Mouse (Mus musculus) liver, embryonic 13.5 days (tissue): ENCODE data around the gene Brip1. TPM values are rescaled to one million over a fixed set of nuclear protein-coding genes. Genes with fewer than 3 reads are reported as not detected.
"Not testable (repeated sequence)": the region's sequence is repeated elsewhere in the genome, so short reads cannot be mapped to it uniquely, and the experiment has no call there.

Experiments used
- ATAC-seq: fragments of 200-750 bp; cut with Nextera tagmentation; 2 replicates; pipeline ENCODE4 v1.8.0; 2017; ENCODE audit warnings: low read depth, mild to moderate bottlenecking, moderate number of reproducible peaks, moderate library complexity
- DNase-seq: peaks from one replicate; pipeline ENCODE4 v3.0.0; 2022
- H3K27ac ChIP-seq: fragments of 300-500 bp; sonication (generic); 2 replicates; pipeline ENCODE4 v1.5.1; 2015; ENCODE audit warnings: moderate library complexity, mild to moderate bottlenecking, inconsistent platforms
- H3K27me3 ChIP-seq: fragments of 300-500 bp; sonication (generic); 2 replicates; pipeline ENCODE4 v1.6.1; 2015; ENCODE audit warnings: mild to moderate bottlenecking, inconsistent platforms
- H3K36me3 ChIP-seq: fragments of 300-500 bp; sonication (generic); 2 replicates; pipeline ENCODE4 v1.6.1; 2015; ENCODE audit warnings: mild to moderate bottlenecking, inconsistent platforms
- H3K4me1 ChIP-seq: fragments of 300-500 bp; sonication (generic); replicated peaks from 2 replicates; pipeline ENCODE4 v1.6.1; 2015; ENCODE audit warnings: inconsistent platforms
- H3K4me2 ChIP-seq: fragments of 300-500 bp; sonication (generic); 2 replicates; pipeline ENCODE4 v1.6.1; 2015; ENCODE audit warnings: inconsistent platforms, mild to moderate bottlenecking, moderate library complexity
- H3K4me3 ChIP-seq: fragments of 300-500 bp; sonication (generic); replicated peaks from 2 replicates; pipeline ENCODE4 v1.5.1; 2015; ENCODE audit warnings: mild to moderate bottlenecking, inconsistent platforms
- H3K9ac ChIP-seq: fragments of 300-500 bp; sonication (generic); 2 replicates; pipeline ENCODE4 v1.6.1; 2015; ENCODE audit warnings: mild to moderate bottlenecking, inconsistent platforms
- H3K9me3 ChIP-seq: fragments of 300-500 bp; sonication (generic); replicated peaks from 2 replicates; pipeline ENCODE4 v1.6.1; 2016; ENCODE audit warnings: inconsistent platforms
- WGBS: fragments of 180-500 bp; shearing (Covaris S2); methylation state at CpG from one replicate; pipeline ENCODE4 v1.1.7; 2015; ENCODE audit not compliant: insufficient replicate concordance; 5-methylcytosine and 5-hydroxymethylcytosine counted together
- polyA plus RNA-seq: library from polyadenylated mRNA; unstranded; fragments of >200 nt; fragmentation: Nextera tagmentation; extraction: Ambion mirVana; gene quantifications from 2 replicates; pipeline ENCODE4 v1.2.1, GENCODE M21; 2015

Gene Brip1
- polyA plus RNA-seq, 1 experiment from 2014 or later: 7.4 TPM

DNA sequence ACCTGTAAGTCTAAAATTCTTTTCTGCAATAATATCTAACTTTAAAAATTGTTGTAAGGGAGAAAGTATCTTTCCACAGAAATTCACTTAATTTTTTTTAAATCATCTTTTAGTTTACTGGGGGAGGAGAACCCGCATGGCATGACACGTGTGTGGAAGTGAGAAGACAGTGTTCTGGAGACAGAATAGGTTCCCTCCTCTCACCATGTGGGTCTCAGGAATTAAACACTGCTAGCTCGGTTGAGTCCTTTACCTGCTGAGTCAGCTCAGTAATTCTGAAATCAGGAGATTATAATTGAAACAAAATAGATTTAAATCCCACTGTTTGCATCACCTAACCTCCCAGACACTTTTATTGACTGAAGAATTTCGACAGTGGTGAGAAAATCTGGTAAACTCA, 1.3 kb downstream of the Brip1 start:
- Histone ChIP-seq H3K27me3 (no peaks in the 10 kb centered on the region), H3K9ac (peak overlapping the region; percentile 88; the same call in 1 of the 2 replicates), H3K4me1 (peaks cover 29% of the 10 kb centered on the region), H3K4me3 (peak overlapping the region; percentile 83), H3K9me3 (no peaks in the 10 kb centered on the region), H3K4me2 (peak overlapping the region; percentile 87), H3K27ac (no peak overlapping the region), H3K36me3 (peaks cover 51% of the 10 kb centered on the region)
- WGBS: 50% methylated on average over 4 of the region's 4 CpGs
- ATAC-seq: no peak
- no peak for DNase-seq

GRCm38 (mm10) chr11:86185224-86185623, 15.8 kb downstream of the Brip1 start:
- not testable (repeated sequence) for ATAC-seq

DNA sequence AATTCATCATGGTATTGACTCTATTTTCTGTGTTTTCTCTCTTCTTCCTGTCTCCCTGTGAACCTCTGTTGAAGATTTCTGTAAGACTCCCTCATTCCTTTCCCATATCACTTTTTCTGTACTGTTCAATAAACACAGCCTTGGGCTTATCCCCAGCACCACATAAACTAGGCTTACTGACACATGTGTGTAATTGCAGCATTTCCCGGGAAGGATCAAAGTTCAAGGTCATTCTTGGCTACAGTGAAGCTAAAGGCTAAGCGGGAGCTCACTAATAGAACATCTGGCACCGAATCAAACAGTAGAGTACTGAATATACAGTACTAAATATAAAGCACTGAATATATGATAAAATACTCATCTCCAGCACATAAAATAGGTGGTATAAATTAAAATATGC, 25.2 kb downstream of the Brip1 start:
- WGBS: 78% methylated on average over 3 of the region's 3 CpGs

More at GRCm38 (mm10) chr11:86185224-86185623, 15.8 kb downstream of the Brip1 start:
- H3K4me2 ChIP-seq, DNase-seq, H3K27me3 ChIP-seq, H3K4me3 ChIP-seq, H3K27ac ChIP-seq, H3K4me1 ChIP-seq, H3K9ac ChIP-seq, H3K9me3 ChIP-seq: not testable (repeated sequence)
- H3K36me3 ChIP-seq: peaks cover 16% of the 10 kb centered on the region
- 92% methylated on average over 7 of the region's 7 CpGs for WGBS

DNA sequence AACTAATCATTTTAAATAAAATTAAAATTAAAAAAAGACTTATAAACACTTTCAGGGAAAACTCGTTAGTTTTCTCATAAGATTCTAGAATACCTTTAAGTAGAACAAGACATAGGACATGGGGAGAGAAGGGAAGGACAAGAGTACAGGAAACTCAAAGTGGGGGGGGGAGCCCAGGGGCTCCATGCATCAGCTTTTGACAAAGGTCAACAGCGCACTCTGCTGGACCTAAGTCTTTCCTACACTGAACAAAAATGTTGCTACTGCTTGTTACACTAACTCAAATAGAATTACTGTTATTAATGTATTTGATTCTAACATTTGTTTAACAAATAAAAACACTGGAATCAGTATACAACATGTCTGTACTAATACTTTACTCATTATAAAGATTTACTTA, 26.8 kb downstream of the Brip1 start:
- no peak overlapping the region for H3K4me3 ChIP-seq
- DNase-seq (no peak), ATAC-seq (no peak)
- no peak overlapping the region for H3K4me2 ChIP-seq
- no peaks in the 10 kb centered on the region for H3K27me3 ChIP-seq
- peaks cover 15% of the 10 kb centered on the region for H3K4me1 ChIP-seq
- H3K9me3 ChIP-seq: no peaks in the 10 kb centered on the region
- no peak overlapping the region for H3K9ac ChIP-seq
- WGBS: 49% methylated on average over 2 of the region's 2 CpGs
- no peaks in the 10 kb centered on the region; the same call in none of the 2 replicates for H3K36me3 ChIP-seq
- no peak overlapping the region for H3K27ac ChIP-seq

More for the DNA sequence above, 25.2 kb downstream of the Brip1 start:
- Histone ChIP-seq H3K4me1 (peaks cover 6% of the 10 kb centered on the region; the same call in 1 of the 2 replicates), H3K9me3 (no peaks in the 10 kb centered on the region), H3K36me3 (no peaks in the 10 kb centered on the region; the same call in 1 of the 2 replicates), H3K9ac (no peak overlapping the region), H3K27ac (no peak overlapping the region), H3K4me3 (no peak overlapping the region), H3K4me2 (no peak overlapping the region), H3K27me3 (no peaks in the 10 kb centered on the region)
- no peak for DNase-seq
- ATAC-seq: no peak

GRCm38 (mm10) chr11:86170743-86171142, 30.2 kb downstream of the Brip1 start:
- Histone ChIP-seq H3K4me3 (no peak overlapping the region), H3K27me3 (no peaks in the 10 kb centered on the region), H3K27ac (no peak overlapping the region), H3K36me3 (no peaks in the 10 kb centered on the region; the same call in none of the 2 replicates), H3K9ac (no peak overlapping the region), H3K9me3 (no peaks in the 10 kb centered on the region), H3K4me1 (peaks cover 15% of the 10 kb centered on the region), H3K4me2 (no peak overlapping the region)
- no peak for DNase-seq
- 75% methylated on average over 2 of the region's 2 CpGs for WGBS
- ATAC-seq: no peak

DNA sequence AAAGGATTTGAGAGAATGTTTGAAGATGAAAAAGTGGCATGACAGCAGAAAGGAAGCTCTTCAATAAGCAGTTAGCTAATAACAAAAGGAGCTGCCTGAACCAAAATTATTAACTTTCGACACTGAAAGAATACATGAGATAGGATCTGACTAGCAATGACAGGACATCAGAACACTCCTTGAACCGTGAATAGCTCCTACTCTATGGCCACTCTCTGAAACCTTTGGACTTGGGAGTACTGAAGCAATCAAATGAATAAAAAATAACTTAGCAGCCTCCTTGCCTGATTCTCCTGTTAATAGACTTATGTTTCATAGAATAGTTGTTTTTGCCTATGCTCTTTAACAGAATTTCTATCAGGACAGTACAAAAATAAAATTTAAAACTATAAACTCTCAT, 40.7 kb downstream of the Brip1 start:
- Histone ChIP-seq H3K4me2 (no peak overlapping the region), H3K36me3 (no peaks in the 10 kb centered on the region), H3K27ac (no peak overlapping the region), H3K27me3 (no peaks in the 10 kb centered on the region), H3K9ac (no peak overlapping the region), H3K9me3 (no peaks in the 10 kb centered on the region), H3K4me3 (no peak overlapping the region), H3K4me1 (peaks cover 6% of the 10 kb centered on the region)
- 75% methylated on average over 2 of the region's 2 CpGs for WGBS
- no peak for ATAC-seq
- DNase-seq: no peak

DNA sequence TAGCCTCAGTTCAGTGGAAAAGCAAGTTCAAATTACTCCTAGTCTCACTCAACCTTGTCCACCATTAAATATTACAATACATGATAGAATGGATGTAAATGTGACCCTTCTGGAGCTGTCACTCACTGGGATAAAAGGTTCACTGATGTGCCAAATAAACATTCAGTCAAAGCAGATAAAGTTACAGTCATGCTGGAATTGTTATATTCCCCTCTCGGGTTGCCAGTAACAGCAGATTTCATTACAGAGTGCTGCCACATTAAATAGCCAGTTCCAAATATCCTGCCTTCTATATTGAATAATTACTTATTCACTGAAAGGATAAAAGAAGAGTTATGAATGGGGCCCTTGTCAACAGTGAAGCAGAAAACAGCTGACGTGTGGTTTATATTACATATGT, 42.0 kb downstream of the Brip1 start:
- DNase-seq: no peak
- ATAC-seq: no peak

DNA sequence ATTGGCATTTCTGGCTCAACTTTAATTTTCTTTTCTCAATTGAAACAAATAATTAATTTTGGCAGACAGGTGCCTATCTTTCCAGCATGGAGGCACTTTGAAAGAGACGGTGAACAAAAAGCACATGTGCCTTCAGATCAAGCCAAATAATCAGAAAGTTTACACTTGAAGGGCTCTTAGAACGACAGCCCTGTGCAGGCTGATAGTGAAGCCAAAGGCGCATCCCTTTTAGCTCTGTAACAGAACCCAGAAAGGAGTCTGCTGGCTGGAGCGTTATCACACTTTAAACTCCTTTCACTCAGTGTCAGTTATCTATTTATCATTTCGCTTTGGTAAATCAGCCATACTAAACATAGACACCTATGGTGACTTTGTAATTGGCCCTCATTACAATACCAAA, 45.4 kb downstream of the Brip1 start:
- 18% methylated on average over 5 of the region's 5 CpGs for WGBS
- H3K27me3 ChIP-seq: no peaks in the 10 kb centered on the region
- H3K9me3 ChIP-seq: no peaks in the 10 kb centered on the region
- peak; percentile 43 for DNase-seq
- 0 out of 2 replicates have a peak, but pooled peaks cover under 1% of the 10 kb centered on the region for H3K36me3 ChIP-seq
- H3K4me3 ChIP-seq: no peak overlapping the region
- peak overlapping the region; percentile 11; the same call in 1 of the 2 replicates for H3K4me2 ChIP-seq
- peak; percentile 97 for ATAC-seq
- H3K4me1 ChIP-seq: peaks cover 11% of the 10 kb centered on the region
- no peak overlapping the region for H3K9ac ChIP-seq
- H3K27ac ChIP-seq: peak overlapping the region; percentile 71

More for the DNA sequence above, 42.0 kb downstream of the Brip1 start:
- Histone ChIP-seq H3K27me3 (no peaks in the 10 kb centered on the region), H3K9me3 (no peaks in the 10 kb centered on the region), H3K9ac (no peak overlapping the region), H3K4me1 (peaks cover 11% of the 10 kb centered on the region), H3K4me3 (no peak overlapping the region), H3K27ac (no peak overlapping the region), H3K4me2 (no peak overlapping the region), H3K36me3 (no peaks in the 10 kb centered on the region)
- WGBS: 68% methylated on average over 2 of the region's 2 CpGs

DNA sequence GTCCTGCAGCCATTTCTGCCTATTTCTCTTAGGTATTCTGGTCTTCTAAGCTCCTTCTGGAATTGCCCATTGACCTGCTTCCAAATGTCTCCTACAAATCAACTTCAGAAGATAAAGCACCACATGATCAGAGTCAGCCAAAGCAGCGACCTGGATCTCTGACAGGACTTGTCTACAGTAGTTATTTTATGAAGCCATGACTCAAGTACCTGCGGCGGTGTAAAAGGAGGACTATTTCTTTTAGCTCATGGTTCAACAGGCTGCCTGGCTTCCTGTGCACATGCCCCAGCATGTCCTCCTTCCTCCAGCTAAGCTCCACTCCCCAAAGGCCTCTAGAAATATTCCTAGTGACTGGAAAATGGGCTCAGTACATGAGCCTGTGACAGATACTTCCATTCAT, 69.7 kb downstream of the Brip1 start:
- Histone ChIP-seq H3K27ac (no peak overlapping the region), H3K9ac (no peak overlapping the region), H3K27me3 (no peaks in the 10 kb centered on the region), H3K4me3 (no peak overlapping the region), H3K9me3 (no peaks in the 10 kb centered on the region), H3K4me1 (no peaks in the 10 kb centered on the region), H3K36me3 (no peaks in the 10 kb centered on the region), H3K4me2 (no peak overlapping the region)
- 84% methylated on average over 3 of the region's 3 CpGs for WGBS
- ATAC-seq: no peak
- DNase-seq: no peak

DNA sequence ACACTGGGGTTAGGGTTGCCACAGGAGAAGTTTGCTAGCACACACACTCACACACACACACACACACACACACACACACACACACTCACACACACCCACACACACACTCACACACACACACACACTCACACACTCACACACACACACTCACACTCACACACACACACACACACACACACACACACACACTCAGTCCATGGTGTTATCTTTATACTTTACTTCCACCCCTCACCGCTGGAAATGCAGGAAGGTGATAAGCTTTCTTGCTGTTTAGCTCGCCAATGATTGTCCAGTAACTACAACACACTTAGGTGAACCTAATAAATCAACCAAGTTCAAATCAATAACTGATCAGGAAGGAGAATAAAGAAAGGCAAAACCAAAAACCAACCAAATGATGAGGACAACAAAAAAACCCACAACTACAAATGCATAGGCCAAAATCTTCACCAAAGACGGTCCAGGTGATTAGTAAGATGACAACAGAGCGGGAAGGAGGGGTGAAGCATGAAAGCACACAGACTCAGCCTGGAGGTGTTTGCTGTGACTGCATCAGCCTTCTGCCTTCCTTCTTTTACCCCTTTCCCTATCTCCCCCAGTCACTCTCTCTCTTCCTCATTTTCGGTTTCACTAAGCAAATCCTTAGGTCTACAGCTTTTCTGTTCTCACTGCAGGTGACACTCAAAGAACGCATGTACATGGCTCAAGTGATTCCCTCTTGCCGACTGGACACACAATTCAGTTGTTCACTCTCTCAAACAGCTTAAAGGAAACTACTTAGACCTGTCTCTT, 83.7 kb downstream of the Brip1 start:
- Histone ChIP-seq H3K4me1 (peaks cover 18% of the 10 kb centered on the region), H3K9ac (no peak overlapping the region; the same call in 1 of the 2 replicates), H3K27me3 (no peaks in the 10 kb centered on the region), H3K4me2 (no peak overlapping the region), H3K4me3 (no peak overlapping the region), H3K27ac (no peak overlapping the region), H3K9me3 (no peaks in the 10 kb centered on the region), H3K36me3 (no peaks in the 10 kb centered on the region)
- DNase-seq (peak; percentile 8), ATAC-seq (no peak)
- 46% methylated on average over 7 of the region's 7 CpGs for WGBS

GRCm38 (mm10) chr11:86115955-86116354, 85.0 kb downstream of the Brip1 start:
- H3K4me1 ChIP-seq: peaks cover 18% of the 10 kb centered on the region
- H3K27me3 ChIP-seq: no peaks in the 10 kb centered on the region
- no peaks in the 10 kb centered on the region for H3K9me3 ChIP-seq
- peak; percentile 60; the same call in 1 of the 2 replicates for ATAC-seq
- H3K4me2 ChIP-seq: no peak overlapping the region
- H3K9ac ChIP-seq: no peak overlapping the region
- no peak overlapping the region for H3K27ac ChIP-seq
- no peaks in the 10 kb centered on the region for H3K36me3 ChIP-seq
- WGBS: 78% methylated on average over 1 of the region's 1 CpGs
- DNase-seq: no peak
- no peak overlapping the region for H3K4me3 ChIP-seq

GRCm38 (mm10) chr11:86107276-86107675, 93.7 kb downstream of the Brip1 start:
- H3K9ac ChIP-seq: no peak overlapping the region
- no peak for DNase-seq
- no peak for ATAC-seq

More at GRCm38 (mm10) chr11:86107276-86107675, 93.7 kb downstream of the Brip1 start:
- H3K27me3 ChIP-seq: no peaks in the 10 kb centered on the region
- no peak overlapping the region for H3K4me2 ChIP-seq
- H3K27ac ChIP-seq: no peak overlapping the region
- no peaks in the 10 kb centered on the region for H3K4me1 ChIP-seq
- H3K36me3 ChIP-seq: peaks cover 9% of the 10 kb centered on the region
- no peaks in the 10 kb centered on the region for H3K9me3 ChIP-seq
- whole genome bisulfite sequencing: 76% methylated on average over 4 of the region's 4 CpGs
- no peak overlapping the region for H3K4me3 ChIP-seq
